Mouse (Mus musculus) CD8-positive naive resting alpha-beta T cell, adult 2 months (primary cell): Measurements from ENCODE around the gene Pes1.
"Not testable (repeated sequence)": the region's sequence is repeated elsewhere in the genome, so short reads cannot be mapped to it uniquely, and the experiment has no call there.

Source experiments
- DNase-seq, 2 experiments: peaks; one replicate each; pipeline ENCODE4 v3.0.0; 2022; ENCODE audit warnings: low read depth in 2 of 2, low spot score in 2 of 2

Pes1 gene

DNA sequence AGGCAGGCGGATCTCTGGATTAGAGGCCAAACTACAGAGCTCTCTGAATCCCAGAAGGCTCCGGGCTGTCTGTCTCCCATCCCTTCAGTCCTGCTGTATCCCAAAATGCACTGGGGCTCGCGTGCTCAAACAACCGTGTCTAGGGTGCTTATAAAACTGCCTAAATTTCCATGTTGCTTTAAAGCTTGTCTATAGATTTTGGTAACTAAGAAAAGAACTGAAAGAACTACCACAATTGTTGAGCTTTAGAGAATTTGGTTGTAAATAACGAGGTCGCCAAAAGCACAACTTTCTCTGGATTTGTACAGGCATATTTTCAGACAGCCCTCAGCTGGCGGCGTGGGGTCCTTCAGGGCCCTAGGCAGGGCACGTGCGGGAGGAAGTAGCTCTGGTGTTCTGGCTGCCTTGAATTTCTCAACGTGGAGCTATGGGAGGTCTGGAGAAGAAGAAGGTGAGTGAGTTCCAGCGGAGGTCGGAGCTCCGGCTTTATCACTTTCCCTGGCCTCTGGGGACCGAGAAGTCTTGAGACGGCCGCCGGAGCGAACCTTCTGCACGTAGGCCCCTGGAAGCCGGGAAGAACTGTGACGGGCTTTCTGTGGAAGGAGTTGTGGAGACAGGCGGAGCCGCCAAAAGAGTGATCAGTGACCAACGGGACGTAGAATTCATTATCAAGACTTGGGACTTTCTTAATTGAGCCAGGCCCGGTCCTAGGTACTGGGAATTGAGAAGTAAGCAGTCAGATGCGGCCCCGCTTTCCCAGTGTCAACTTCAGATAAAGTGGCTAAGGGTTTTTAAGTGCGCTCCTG, at the start of gene Pes1:
Pes1 (plus strand) TSS at position 366 of the 806 bp plus-strand sequence.
- DNase-seq = peak; percentile 81 to 83

DNA sequence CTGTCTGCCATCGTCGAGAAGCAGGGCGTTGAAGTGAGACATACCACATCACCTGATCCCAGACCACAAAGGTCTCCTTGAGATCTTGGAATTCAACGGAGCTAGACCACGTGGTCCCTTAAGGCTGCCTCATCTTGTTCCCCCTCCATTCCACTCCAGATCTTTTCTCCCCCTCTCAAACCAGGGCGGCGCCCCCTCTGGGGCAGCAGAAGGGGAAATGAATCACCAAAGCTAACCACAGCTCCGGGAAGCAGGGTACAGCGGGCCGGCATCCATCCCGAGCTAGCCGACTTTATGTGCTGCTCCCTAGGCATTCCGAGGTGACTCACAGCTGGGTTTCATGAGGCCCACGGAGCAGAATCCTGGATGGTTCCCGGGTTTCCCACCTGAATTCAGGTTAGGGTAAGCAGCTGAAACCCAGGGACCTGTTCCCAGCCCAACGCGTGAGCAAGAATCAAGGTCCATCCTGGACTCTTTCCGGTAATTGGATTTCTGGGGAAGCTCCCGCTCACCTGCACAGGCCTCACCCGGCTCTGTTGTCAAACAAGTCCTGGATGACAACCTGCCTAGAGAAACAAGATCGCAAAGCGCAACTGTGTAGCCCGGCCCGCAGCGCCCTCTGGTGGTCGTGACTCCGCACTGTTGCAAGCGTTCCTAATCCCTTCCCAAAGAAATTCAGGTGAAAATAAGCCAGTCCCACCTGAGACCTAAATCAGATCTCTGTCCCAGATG, 49.5 kb upstream of the Pes1 start, which contains the start of gene Slc35e4:
Slc35e4 (minus strand) TSS at position 556 of the 732 bp plus-strand sequence.
- peak; percentile 73 to 74 for DNase-seq

DNA sequence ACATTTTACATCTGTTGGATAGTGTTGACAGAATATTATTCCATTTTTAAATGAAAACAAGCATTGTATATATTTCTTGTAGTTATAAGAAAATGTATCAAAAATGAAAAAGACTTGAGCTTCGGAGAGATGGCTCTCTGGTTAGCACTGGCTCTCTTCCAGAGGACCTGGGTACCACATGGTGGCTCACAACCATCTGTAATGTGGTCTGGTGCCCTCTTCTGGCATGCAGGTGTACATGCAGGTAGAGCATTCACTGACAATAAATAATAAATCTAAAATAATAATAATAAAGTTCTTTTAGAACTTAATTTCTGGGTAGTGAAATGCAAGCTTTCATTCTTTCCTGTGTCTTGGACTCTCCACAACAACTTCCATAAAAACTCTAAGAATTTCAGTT, 45.0 kb upstream of the Pes1 start:
- DNase-seq = no peak

DNA sequence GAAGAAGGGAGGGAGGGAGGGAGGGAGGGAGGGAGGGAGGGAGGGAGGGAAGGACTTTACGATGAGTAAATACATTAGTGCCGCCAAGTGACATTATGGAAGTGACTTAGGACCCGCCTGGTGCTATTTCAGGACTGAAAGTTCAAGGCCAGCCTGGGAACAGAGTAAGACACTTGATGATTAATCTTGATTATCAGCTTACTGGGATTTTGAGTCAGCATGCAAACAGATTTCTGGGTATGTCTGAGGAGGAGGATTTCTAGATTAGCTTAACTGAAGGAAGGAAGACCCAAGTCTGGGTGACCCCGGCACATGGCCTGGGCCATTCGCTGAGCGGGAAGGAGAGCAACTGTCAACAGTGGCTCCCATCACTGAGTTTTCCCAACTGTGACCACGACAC, 43.3 kb upstream of the Pes1 start:
- no peak for DNase-seq

DNA sequence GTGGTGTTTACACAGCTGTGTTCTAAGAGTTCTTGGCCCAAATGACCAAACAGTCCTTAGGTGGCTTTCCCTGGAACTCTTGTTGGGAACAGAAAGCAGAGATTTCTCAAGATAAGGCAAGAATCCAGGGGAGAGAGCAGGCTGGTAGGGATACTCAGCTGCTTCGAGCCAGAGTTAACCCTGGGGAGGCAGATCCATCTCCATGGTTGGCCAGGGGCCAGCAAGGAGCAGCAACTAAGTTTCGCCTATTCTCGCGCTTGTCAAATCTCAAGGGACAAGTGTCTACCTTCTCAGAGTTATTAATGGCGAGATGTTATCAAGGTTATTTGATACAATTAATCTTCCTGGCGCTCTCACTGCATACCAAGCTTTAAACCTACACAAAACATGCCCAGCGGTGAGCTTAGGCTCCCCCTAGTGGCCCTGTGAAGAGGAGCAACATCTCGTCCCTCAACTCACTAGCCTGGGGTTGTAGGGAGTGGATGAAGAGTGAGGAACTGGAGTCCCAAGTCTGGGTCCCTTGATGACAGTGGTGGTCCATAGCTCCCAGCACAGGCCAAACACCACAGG, 42.4 kb upstream of the Pes1 start:
- DNase-seq = peak in 1 of 2 experiments; percentile 48

DNA sequence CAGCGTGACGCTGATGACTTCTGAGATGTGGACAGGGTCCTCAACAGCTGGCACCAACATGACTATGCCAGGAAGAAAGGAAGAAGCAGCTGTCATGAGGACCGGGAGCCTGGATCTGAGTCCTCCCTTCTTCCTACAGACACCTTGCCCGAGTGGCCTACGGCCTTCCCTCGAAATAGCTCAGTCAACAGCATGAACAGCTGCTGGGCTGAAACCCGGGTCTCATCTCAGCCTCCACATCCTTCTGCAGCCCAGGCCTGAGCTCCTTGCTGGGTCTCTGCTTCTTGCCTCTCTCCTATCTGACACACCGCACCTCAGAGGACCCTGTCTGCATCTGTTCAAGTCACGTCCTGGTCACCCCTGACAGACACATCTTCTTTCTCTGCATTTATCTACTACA, 41.7 kb upstream of the Pes1 start:
- no peak for DNase-seq

DNA sequence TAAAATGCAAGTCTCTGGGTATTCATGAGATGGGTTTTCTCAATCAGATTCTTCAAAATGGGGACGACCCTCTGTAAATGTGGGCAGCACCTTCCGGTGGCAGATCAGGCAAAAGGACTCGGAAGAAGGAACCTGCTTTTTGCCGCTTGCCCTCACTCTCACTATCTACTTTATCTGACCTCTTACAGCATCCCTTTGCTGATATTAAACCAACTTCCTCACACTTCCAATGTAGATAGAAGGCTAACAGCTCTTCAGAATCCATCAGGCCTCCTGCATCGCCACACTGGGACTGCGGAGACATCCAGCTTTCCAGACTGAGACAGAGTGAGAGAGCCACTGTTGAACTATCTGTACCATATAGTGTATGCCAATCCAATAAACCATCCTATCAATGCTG, 41.0 kb upstream of the Pes1 start:
- no peak for DNase-seq

DNA sequence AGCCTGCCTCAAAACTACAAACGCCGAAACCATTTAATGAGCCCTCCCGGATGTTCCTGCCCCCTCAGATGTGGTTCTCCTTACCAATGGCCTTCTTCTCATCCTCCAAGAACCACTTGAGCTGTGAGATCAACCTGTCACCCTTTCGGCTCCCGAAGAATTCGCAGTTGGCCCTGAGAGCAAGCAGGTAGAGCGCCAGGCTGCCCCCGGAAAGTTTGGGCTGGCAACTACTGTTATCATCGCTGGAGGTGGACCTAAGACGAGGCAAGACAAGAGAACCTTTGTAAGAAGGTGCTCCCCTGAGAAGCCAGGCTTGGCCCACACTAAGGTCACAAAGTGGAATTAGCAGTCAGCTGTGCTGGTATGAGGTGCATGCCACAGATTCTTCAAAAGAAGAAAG, 37.9 kb upstream of the Pes1 start:
- no peak for DNase-seq

DNA sequence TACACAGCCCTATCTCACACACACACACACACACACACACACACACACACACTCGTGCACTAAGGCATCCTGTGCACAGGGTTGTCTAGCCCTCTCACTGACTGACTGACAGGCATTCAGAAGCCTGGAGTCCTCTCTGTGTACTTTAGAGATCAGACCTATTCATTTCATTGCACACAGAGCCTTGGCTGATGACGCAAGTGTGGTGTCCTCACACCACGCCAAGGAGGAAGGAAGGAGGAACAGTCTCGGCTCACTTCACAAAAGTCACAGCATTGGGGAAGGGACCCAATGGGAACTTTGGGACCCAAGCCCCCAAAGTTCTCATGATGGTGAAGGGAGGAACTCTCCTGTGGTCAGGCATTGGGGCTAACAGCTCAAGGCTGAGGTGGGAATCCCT, 33.8 kb upstream of the Pes1 start:
- DNase-seq = no peak

DNA sequence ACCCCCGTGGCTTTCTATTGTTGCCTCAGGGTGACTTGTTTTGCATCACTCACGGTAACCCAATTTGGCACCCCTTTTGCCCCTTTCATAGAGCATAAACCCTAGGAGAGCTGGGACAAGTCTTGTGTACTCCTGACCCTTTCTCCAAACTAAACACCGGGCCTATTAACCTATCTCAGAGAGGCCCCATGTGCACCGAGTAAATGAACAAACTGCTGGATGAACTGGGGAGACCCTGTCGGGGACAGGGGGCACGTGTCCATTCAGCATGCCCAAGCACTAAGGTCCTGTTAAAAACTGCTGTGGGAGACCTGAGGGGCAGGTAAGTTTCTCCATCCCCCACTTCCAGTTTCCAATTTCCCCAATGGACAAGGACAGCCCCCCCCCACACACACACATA, 32.8 kb upstream of the Pes1 start:
- no peak for DNase-seq

DNA sequence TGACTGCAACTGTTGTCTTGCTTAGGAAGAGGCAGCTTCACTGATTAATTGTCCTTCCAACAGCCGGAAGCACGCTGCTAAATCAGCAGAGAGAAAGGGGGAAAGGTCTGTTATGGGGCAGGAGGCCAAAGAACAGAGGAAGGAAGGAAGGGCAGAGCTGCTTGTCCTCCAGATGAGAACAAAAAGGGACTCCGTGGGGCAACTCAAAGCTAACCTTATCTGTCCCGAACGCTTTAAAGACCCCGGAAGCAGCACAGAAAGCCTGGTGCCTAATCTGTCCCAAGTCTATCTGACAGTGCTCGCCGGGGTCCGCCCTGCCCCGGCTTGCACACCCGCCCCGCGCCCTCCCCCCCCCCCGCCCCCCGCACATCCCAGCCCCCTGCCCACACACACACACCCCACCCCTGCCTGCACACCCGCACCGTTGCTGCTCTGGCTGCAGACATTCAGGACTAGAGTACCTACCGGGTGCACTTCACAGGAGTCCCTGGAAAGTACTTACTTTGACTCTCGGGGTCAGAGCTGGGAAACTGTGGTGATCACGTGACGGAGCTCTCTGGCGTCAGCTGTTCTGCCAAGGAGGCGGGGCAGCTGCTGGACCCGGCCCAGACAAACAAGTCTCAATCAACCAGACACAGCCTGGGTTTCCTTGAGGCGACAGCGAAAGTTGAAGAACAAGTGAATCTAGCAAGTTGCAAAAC, 32.1 kb upstream of the Pes1 start, which contains the start of gene Tcn2:
Tcn2 (minus strand) TSS at position 649 of the 701 bp plus-strand sequence.
- DNase-seq = peak; percentile 43 to 61

DNA sequence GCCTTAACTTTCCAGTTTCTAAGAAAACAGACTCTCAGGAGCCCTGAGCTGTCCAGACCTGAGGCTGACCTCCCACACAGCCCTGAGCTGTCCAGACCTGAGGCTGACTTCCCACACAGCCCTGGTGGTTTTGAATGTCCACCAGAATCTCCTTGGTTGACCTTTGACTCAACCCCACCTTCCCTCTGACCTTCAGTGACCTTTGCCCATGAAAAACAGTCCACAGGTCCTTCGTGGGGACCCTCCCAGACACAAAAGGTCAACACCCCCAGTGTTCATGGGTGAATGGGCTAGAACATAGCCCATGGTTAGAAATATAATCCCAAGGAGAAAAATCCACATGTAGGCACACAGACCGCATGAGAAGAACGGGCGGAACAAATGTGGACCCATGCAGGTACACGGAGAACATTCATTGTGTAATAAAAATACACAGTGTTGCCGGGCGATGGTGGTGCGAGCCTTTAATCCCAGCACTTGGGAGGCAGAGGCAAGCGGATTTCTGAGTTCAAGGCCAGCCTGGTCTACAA, 30.0 kb upstream of the Pes1 start:
- DNase-seq = no peak

DNA sequence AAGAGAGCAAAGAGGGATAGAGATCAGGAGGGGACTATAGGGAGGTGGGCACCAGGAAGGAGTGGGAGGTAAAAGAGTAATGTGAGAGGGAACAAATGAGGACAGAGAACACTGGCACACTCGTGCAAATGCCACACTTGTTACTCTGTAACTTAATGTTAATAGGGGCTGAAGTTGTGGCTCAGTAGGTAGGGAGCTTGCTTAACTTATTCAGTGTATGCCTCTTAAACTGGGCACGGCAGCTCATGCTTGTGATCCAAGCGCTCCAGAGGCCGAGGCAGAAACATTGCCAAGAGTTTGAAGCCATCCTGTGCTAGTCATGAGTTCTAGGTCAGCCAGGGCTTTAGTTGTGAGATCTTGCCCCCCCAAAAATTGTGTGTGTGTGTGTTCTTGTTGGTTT, 28.6 kb upstream of the Pes1 start:
- DNase-seq = no peak

DNA sequence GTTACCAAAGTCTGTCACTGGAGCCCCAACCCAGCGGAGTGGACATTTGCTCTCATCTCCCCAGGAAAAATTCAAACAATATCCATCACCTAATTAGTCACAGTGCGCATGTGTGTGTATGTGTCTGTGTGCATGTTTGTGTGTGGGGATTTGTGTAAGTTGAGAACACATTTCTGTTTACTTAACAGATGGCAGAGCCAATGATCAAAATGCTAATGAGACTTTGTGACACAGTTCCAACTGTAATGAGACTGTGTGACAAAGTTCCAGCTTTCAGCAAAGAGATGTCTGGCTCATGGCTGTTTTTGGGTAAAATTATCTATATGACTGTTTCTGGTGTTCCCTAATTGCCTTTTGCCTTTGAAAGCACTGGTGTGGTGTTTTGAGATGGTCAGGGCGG, 27.5 kb upstream of the Pes1 start:
- no peak for DNase-seq

DNA sequence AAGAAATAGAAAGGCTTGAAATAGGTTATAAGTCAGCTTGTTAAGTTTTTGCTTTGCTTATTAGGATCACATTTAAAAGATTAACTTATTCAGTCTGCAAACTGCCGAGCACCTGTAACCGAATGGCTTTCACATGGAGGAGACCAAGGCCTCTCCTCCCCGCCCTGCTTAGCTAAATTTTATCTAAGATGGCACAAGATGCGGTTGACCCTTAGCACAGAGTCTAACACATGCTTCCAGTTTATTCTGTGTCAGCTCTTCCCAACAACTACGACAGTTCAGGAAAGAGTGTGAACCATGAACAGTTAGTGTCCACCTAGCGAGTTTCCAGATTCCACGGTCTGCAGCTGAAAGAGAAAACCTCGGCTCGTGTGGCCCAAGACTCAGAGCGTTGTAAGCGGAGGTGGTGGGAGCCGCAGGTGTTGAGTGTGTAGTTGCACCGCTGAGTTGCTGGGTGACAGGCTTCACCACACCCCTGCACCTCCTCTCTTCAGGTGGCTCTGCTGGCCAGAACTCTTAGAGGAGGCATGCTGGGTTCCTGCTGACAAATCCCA, 26.4 kb upstream of the Pes1 start:
- DNase-seq = no peak

DNA sequence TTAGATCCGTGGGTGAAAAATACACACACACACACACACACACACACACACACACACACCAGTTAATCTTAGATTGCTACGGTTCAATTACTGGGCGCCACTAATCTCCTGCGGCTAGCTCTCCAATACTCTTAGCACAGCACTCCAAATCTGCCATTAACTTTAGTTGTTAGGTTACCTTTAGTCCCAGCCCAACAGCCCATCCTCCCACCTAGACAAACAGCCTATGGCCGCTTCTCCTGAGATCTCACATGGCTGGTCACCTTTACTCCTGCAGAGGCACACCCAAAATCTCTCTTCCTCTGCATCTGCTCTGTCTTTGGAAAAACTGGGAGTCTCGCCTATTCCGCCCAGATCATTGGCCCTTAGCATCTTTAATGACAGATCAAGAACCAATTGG, 22.4 kb upstream of the Pes1 start:
- DNase-seq = no peak

DNA sequence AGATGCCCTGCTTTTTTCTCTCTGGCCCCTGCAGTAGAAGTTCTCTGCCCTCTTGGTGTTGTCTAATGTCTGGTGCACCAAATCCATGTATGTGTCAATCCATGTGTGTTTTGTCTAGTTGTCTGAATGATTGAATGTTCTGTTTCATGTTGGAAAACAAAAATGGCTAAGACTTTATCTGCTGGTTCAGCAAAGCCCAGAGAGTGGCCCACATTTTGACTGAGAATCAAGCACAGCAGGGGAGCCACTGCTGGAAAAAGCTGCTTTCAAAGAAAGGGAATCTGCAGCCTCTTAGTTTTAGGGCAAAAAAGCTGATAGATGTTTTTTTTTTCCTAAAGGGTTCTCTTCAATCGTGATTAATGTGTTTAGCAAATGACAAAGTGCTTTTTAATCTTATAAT, 17.4 kb upstream of the Pes1 start:
- no peak for DNase-seq

DNA sequence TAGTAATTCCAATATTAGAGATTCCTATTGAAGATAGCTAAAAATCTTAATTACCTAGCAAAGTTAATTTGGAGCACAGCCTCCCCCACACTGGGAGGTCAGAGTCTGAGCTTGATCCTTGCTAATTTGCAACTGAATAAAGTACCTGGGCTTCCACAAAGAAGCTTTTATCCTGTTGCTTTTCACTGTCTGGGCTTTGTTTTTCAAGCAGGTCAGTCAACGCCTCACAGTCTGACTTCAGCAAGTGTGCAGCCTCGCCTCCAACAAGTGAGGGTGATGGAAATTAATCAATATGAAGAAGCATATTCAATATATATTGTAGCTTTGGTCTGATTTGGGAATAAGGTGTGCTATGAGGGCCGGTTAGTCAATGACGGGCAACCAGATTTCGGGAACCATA, 8.9 kb upstream of the Pes1 start:
- not testable (repeated sequence) for DNase-seq

DNA sequence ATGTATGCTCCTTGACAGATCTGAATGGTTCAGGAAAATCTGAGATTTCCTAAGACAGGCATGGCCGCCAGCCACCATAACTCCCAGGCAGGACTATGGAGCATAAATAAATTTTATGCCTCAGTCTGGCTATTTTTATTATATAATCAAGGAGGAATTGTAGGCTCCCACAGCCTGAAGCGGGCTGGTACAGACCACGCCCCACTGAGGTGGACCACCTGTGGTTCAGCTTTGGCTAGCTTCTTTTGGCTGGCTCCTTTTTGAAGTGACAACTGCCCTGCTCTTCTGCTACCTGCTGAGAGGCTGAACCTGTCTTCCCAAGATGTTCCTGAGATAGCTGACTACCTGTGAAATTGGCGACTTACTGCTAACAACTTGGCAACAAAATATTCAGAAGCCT, 8.4 kb upstream of the Pes1 start:
- not testable (repeated sequence) for DNase-seq

DNA sequence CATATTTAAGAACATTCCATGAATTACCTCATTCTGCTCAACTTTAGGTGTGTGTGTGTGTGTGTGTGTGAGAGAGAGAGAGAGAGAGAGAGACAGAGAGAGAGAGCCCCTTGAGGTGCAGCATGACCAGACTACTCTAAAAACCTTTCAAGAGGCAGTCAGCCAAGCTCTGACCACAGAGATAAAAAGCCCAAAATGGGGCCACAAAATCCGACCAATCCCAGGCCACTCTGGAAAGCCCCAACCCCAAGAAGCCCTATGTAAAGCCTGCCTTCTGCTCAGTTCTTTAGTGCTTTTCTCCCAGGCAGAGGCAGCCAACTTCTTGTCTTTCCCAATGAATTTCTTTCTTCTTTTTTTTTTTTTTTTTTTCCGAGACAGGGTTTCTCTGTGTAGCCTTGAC, 2.9 kb upstream of the Pes1 start:
- DNase-seq = no peak

DNA sequence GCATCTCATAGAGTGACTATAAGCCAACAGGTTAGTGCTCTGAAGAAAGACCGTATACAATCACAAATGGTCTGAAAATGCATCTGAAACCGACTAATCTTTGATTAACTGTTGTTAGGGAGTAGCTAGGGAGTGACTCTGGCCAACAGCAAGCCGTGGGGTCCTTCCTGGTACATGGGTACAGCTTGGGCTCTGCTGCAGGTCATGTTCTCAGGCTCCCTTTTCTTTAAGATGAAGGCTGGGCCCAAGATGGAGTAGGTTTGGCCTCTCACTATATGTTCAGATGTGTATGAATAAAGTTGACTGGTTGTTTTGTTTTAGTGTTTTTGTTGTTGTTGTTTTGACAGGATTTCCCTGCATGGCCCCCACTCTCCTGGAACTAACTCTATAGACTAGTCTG, 2.0 kb upstream of the Pes1 start:
- no peak for DNase-seq
